Comparison of ENCODE assay signal across 16 mouse cellular contexts in genomic region chr10:28414823-28415222, GRCm38 (mm10).
"Had no signal": no experiment of that assay in that cellular context is flagged by ENCODE, and none has a peak within 500 bp of the region (broad histone marks: within the 10 kb centered on the region; RNA-seq: fewer than 3 reads in every experiment).

No protein-coding gene starts in this region.

- H3K27ac ChIP-seq: layer of hippocampus, adult 2 months; limb, embryonic 12.5 days; liver, embryonic 13.5 days; lung, embryonic 15.5 days; macrophage; stomach, postnatal 0 days had no signal

- H3K36me3 ChIP-seq: limb, embryonic 12.5 days; liver, embryonic 13.5 days; lung, embryonic 15.5 days had no signal

- H3K4me1 ChIP-seq: limb, embryonic 12.5 days; liver, embryonic 13.5 days; lung, embryonic 15.5 days; megakaryocyte, embryonic 14.5 days had no signal

- ATAC-seq: inflammation-experienced regulatory T-cells, adult 6 months; intestine, postnatal 0 days; liver, postnatal 0 days had no signal

- H3K9ac ChIP-seq: limb, embryonic 12.5 days; liver, embryonic 13.5 days; liver, postnatal 0 days; lung, embryonic 15.5 days had no signal

- DNase-seq: kidney, adult 9 months; kidney, postnatal 10 days; kidney, postnatal 4 days; liver; liver, embryonic 13.5 days; liver, postnatal 0 days; lung, postnatal 14 days; thymus, postnatal 4 days had no signal

- H3K27me3 ChIP-seq: limb, embryonic 12.5 days; liver, embryonic 13.5 days; lung, embryonic 15.5 days; megakaryocyte, embryonic 14.5 days had no signal

- H3K4me3 ChIP-seq: layer of hippocampus, adult 2 months; limb, embryonic 12.5 days; liver, embryonic 13.5 days; lung, embryonic 15.5 days; megakaryocyte, embryonic 14.5 days had no signal

- H3K9me3 ChIP-seq: limb, embryonic 12.5 days; liver, embryonic 13.5 days; lung, embryonic 15.5 days; megakaryocyte, embryonic 14.5 days had no signal

- H3K4me2 ChIP-seq: limb, embryonic 12.5 days; liver, embryonic 13.5 days; lung, embryonic 15.5 days had no signal
